Mouse (Mus musculus): Measurements from ENCODE around the gene Gm11938.
"Not testable (repeated sequence)": the region's sequence is repeated elsewhere in the genome, so short reads cannot be mapped to it uniquely, and the experiment has no call there.

Gene Gm11938

DNA sequence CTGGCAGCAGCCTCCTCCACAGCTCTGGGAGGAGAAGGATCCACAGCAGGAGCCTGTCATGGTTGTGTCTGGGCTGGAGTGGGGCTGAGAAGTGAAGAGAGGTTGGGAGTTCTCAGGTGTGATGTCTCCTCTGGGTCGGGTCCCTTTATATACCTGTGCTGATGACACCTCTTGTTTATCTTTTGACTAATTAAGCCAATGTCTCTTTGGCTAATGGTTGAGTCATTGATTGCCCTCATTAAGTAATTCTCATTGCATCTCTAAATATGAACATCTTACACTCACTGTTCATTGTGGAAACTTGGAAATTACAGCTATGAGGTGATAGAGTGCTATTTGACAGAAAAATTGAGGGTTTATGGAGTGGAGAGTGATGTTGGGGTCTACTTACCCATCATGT, at the start of gene Gm11938:
Gene Gm11938 (minus strand): TSS at position 101 of the 400 bp plus-strand sequence.
- not testable (repeated sequence) for DNase-seq (ENCODE audit: low spot score in 2 of 2)

GRCm38 (mm10) chr11:99650136-99650535, 47.0 kb upstream of the Gm11938 start, which contains the start of gene Gm11555:
Gm11555 (minus strand) TSS chr11:99650236.
- DNase-seq (ENCODE audit: low spot score in 2 of 2) = no peak

- no peak for DNase-seq (ENCODE audit: low spot score in 2 of 2)
Observed at GRCm38 (mm10) chr11:99646444-99646843, 43.3 kb upstream of the Gm11938 start.

DNA sequence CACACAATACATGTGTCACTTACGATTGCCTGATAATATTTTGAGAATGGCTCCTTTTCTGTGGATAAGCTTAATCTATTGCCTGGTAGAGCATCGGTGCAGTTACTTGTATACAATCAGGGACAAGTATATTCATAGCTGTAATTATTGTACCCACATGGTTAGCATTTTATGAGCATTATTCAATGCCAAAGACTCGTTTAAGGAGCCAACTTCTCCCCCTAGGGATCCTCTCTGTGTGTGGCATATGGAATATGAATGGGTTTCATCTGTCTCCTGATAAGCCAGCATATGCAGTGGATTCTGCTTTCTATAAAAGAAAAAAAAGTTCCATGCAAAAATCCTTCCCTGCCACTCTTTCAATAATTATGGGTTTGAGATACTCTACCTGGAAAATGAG, 41.2 kb upstream of the Gm11938 start:
- no peak for DNase-seq (ENCODE audit: low spot score in 2 of 2)

DNA sequence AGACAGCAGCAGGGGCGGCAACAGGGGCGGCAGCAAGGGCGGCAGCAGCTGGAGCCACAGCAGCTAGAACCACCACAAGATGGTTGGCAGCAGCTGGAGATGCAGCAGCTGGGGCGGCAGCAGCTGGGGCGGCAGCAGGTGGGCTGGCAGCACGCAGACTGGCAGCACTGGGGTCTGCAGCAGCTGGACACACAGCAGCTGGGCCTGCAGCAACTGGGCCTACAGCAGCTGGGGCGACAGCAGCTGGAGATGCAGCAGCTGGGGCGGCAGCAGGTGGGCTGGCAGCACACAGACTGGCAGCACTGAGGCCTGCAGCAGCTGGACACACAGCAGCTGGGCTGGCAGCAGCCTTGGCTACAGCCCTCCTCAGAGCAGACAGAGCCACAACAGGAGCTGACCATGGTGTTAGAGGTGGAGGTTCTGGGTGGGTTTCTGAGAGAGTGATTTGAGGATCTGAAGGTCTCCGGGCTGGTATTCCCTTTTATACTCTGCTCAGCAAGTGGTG, 40.6 kb upstream of the Gm11938 start, which contains the start of gene Krtap4-7:
Gene Krtap4-7 (minus strand): TSS at position 455 of the 505 bp plus-strand sequence.
- DNase-seq (ENCODE audit: low spot score in 2 of 2) = not testable (repeated sequence)

DNA sequence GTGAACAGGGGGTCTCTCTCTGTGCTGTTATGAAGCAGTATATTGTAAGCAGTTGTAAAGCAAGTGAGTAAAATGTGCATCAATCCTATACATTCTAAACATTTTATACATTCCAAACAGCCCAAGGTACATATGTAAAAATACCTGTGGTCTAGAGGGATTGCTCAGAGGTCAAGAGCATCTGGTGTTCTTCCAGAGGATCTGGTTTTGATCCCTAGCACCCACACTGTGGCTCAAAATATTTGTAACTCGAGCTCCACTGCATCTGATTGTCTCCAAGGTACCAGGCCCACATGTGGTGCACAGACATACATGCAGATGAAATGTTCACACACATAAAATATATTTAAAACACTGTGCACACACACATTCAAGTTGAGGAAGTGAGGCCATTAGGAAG, 37.8 kb upstream of the Gm11938 start:
- no peak for DNase-seq (ENCODE audit: low spot score in 2 of 2)

- no peak for DNase-seq (ENCODE audit: low spot score in 2 of 2)
Observed at GRCm38 (mm10) chr11:99637086-99637485, 34.0 kb upstream of the Gm11938 start.

GRCm38 (mm10) chr11:99634653-99635134, 31.6 kb upstream of the Gm11938 start, which contains the start of gene Krtap4-2:
Krtap4-2 (minus strand) TSS chr11:99635084.
- no peak for DNase-seq (ENCODE audit: low spot score in 2 of 2)

- DNase-seq (ENCODE audit: low spot score in 2 of 2) = no peak
Observed at GRCm38 (mm10) chr11:99633293-99633692, 30.2 kb upstream of the Gm11938 start.

- DNase-seq (ENCODE audit: low spot score in 2 of 2) = no peak
Observed at GRCm38 (mm10) chr11:99630890-99631289, 27.8 kb upstream of the Gm11938 start.

- no peak for DNase-seq (ENCODE audit: low spot score in 2 of 2)
Observed at GRCm38 (mm10) chr11:99628138-99628537, 25.0 kb upstream of the Gm11938 start, which contains the start of gene Krtap4-1. Krtap4-1 (minus strand) TSS chr11:99628238.

DNA sequence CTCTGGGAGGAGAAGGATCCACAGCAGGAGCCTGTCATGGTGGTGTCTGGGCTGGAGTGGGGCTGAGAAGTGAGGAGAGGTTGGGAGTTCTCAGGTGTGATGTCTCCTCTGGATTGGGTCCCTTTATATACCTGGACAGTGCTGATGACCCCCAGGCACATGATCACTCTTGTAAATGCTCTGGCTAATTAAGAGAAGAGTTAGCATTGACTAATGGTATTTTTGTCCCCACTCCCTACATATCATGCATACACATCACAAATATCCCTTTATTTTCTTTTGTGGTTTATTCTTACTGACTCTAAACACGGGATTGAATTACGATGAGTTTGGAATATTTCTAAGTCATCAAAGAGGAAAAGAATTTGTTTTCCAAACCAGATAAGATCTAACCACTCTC, 17.2 kb upstream of the Gm11938 start, which contains the start of gene Gm11562:
Gene Gm11562 (minus strand): TSS at position 101 of the 400 bp plus-strand sequence.
- DNase-seq (ENCODE audit: low spot score in 2 of 2) = no peak

DNA sequence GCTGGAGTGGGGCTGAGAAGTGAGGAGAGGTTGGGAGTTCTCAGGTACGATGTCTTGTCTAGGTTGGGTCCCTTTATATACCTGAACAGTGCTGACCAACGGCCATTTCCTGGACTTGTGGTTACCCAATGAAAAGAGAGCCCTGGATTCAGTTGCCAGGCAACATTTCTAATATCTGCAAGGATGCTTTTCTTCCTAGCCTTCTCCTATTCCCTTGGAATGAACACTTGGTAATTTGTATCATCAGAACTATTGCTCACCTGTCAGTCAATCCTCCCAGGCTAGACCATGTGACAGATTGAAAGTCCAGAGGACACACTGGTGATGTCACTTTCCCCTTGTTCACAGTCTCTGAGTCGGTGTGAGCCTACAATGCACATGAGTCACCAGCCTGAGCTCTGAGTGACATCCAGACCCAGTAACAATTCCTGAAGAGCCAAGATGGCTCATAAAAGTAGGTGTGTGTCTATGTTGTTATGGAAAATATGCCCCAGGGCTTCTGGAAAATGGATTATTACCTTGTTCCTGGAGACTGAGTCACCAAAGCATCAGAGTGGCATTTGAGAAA, 11.8 kb upstream of the Gm11938 start, which contains the start of gene Krtap2-4:
Gene Krtap2-4 (minus strand): TSS at position 51 of the 568 bp plus-strand sequence.
- DNase-seq (ENCODE audit: low spot score in 2 of 2) = no peak

DNA sequence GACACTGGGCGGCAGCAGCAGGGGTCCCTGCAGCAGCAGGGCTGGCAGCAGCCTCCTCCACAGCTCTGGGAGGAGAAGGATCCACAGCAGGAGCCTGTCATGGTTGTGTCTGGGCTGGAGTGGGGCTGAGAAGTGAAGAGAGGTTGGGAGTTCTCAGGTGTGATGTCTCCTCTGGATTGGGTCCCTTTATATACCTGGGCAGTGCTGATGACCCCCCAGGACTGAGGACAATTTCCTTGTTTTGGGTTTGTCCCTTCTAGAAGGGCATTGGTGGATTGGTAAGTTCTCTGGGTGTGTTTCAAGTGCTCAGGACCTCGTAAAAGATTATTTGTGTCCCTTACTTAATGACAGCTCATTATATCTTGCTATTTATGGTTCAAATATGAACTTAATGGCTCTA, 7.0 kb upstream of the Gm11938 start, which contains the start of gene Gm11937:
Gene Gm11937 (minus strand): TSS at position 101 of the 400 bp plus-strand sequence.
- not testable (repeated sequence) for DNase-seq (ENCODE audit: low spot score in 2 of 2)

- no peak for DNase-seq (ENCODE audit: low spot score in 2 of 2)
Observed at GRCm38 (mm10) chr11:99609126-99609525, 6.0 kb upstream of the Gm11938 start.

GRCm38 (mm10) chr11:99597742-99598141, 5.4 kb downstream of the Gm11938 start, which contains the start of gene Krtap9-3:
Krtap9-3 (minus strand) TSS chr11:99598105.
- not testable (repeated sequence) for DNase-seq (ENCODE audit: low spot score in 2 of 2)

DNA sequence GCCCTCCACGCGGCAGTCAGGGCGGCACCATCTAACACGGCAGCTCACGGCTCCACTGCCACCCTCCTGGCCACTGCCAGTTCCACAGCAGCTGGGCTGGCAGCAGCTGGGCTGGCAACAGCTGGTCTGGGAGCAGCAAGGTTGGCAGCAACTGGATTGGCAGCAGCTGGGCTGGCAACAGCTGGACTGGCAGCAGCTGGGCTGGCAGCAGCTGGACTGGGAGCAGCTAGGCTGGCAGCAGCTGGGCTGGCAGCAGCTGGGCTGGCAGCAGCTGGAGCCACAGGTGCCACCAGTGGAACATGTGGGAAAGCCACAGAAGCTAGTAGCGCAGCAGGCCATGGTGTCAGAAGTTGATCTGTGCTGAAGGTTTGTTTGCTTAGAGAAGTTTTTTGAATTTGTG, 12.1 kb downstream of the Gm11938 start, which contains the start of gene Krtap1-3:
Gene Krtap1-3 (minus strand): TSS at position 359 of the 400 bp plus-strand sequence.
- DNase-seq (ENCODE audit: low spot score in 2 of 2) = no peak

DNA sequence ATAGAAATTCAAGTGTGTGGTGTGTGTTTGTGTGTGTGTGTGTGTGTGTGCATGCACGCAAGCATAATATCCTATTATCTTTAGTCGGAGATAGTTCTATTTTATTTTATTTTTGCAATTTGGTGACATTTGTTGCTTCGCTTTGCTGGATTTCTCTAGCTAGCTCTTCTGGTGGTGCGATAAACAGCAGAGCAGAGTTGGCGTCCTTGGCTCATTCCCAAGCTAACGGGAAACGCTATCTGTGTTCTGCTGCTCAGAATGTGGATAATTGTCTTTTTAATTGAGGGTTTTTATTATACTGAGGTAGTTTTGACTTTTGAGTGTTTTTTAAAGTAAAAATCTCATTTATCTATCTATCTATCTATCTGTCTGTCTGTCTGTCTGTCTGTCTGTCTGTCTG, 18.0 kb downstream of the Gm11938 start:
- no peak for DNase-seq (ENCODE audit: low spot score in 2 of 2)

- DNase-seq (ENCODE audit: low spot score in 2 of 2) = no peak
Observed at GRCm38 (mm10) chr11:99583245-99583704, 19.8 kb downstream of the Gm11938 start, which contains the start of gene Krtap1-4. Krtap1-4 (minus strand) TSS chr11:99583654.

- DNase-seq (ENCODE audit: low spot score in 2 of 2) = no peak
Observed at GRCm38 (mm10) chr11:99581564-99581963, 21.5 kb downstream of the Gm11938 start.

DNA sequence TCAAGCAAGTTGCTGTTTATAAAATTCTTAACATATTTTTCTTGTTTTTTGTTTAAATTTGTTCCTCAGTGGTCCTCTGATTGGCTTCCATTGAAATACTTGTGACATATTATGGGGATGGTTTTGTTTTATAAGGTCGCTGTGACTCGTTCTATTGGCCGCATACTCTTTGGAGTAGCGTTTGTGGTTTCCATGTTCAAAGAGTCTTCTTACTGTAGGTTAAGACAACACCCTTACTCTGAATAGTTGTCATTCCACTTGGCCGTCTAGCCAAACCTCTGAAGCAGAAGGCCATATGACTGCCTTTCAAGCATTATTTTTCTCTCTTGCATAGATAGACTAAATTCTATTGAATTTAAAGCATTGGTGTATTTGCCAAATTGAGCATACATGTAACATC, 22.1 kb downstream of the Gm11938 start:
- no peak for DNase-seq (ENCODE audit: low spot score in 2 of 2)

- DNase-seq (ENCODE audit: low spot score in 2 of 2) = no peak
Observed at GRCm38 (mm10) chr11:99580636-99581035, 22.5 kb downstream of the Gm11938 start, which contains the start of gene Krtap1-5. Krtap1-5 (minus strand) TSS chr11:99581016.
